ENCODE assay signal across 11 mouse cellular contexts in genomic region chr9:67965889-67966288, GRCm38 (mm10).
DNase-seq lines count a peak whose midpoint lies in the region; ATAC-seq lines count a peak whose summit lies in the region.
"Had no signal": no experiment of that assay in that cellular context is flagged by ENCODE, and none has a peak within 500 bp of the region (broad histone marks: within the 10 kb centered on the region; RNA-seq: fewer than 3 reads in every experiment).

No protein-coding gene starts in this region.

- no peak overlapping the region for H3K27ac ChIP-seq in forebrain, embryonic 15.5 days (replicated peaks)
- no peak overlapping the region for H3K27ac ChIP-seq in midbrain, embryonic 13.5 days
- H3K27ac ChIP-seq: liver, embryonic 13.5 days had no signal

- no peaks in the 10 kb centered on the region for H3K27me3 ChIP-seq in forebrain, embryonic 15.5 days
- H3K27me3 ChIP-seq in midbrain, embryonic 13.5 days: no peaks in the 10 kb centered on the region
- H3K27me3 ChIP-seq: liver, embryonic 13.5 days had no signal

- H3K36me3 ChIP-seq in forebrain, embryonic 15.5 days: peaks cover 17% of the 10 kb centered on the region; the same call in 1 of the 2 replicates
- peaks cover 27% of the 10 kb centered on the region for H3K36me3 ChIP-seq in midbrain, embryonic 13.5 days

- H3K4me1 ChIP-seq in forebrain, embryonic 15.5 days: peaks cover 7% of the 10 kb centered on the region; the same call in 1 of the 2 replicates
- peaks cover 5% of the 10 kb centered on the region for H3K4me1 ChIP-seq in midbrain, embryonic 13.5 days (replicated peaks)
- H3K4me1 ChIP-seq: liver, embryonic 13.5 days had no signal

- no peak overlapping the region for H3K4me3 ChIP-seq in forebrain, embryonic 15.5 days
- H3K4me3 ChIP-seq in midbrain, embryonic 13.5 days (replicated peaks): no peak overlapping the region
- H3K4me3 ChIP-seq: liver, embryonic 13.5 days had no signal

- no peaks in the 10 kb centered on the region for H3K9me3 ChIP-seq in forebrain, embryonic 15.5 days
- H3K9me3 ChIP-seq in midbrain, embryonic 13.5 days: no peaks in the 10 kb centered on the region
- H3K9me3 ChIP-seq: liver, embryonic 13.5 days had no signal

- H3K4me2 ChIP-seq in forebrain, embryonic 15.5 days (replicated peaks): 0 out of 2 replicates have a peak overlapping the region, but pooled peaks have one; percentile 5
- no peak overlapping the region; the same call in 1 of the 2 replicates for H3K4me2 ChIP-seq in midbrain, embryonic 13.5 days (replicated peaks)
- H3K4me2 ChIP-seq: liver, embryonic 13.5 days had no signal

- 15% methylated on average over 14 of the region's 14 CpGs for WGBS in forebrain, embryonic 15.5 days
- 14% methylated on average over 14 of the region's 14 CpGs for WGBS in midbrain, embryonic 13.5 days

- H3K9ac ChIP-seq in forebrain, embryonic 15.5 days (replicated peaks): no peak overlapping the region
- H3K9ac ChIP-seq in midbrain, embryonic 13.5 days (replicated peaks): no peak overlapping the region
- H3K9ac ChIP-seq: liver, embryonic 13.5 days had no signal

- peak; percentile 3 for DNase-seq in kidney, postnatal 14 days
- no peak for DNase-seq in kidney, adult 8-10 months
- DNase-seq in adrenal gland, adult 8-10 months: no peak
- no peak for DNase-seq in frontal cortex, postnatal 14 days (ENCODE audit: low spot score in 2 of 2)
- DNase-seq: heart, postnatal 10 days; liver, embryonic 13.5 days; right cerebral cortex, postnatal 14 days; thymus, postnatal 14 days had no signal

- ATAC-seq in forebrain, embryonic 15.5 days (replicated peaks): peak; percentile 16; the same call in 1 of the 2 replicates
- peak; percentile 55; the same call in 1 of the 2 replicates for ATAC-seq in midbrain, embryonic 13.5 days
- no peak for ATAC-seq in erythroblast, adult 5-6 weeks (replicated peaks; ENCODE audit: low FRiP score, poor library complexity, severe bottlenecking)
